Mouse (Mus musculus) cerebellum, adult (tissue): ENCODE results near the gene Sned1.

Experiments
- ATAC-seq: cut with Nextera tagmentation; 2 replicates; pipeline ENCODE4 v1.9.2; 2017; ENCODE audit warnings: mild to moderate bottlenecking, moderate library complexity, mixed read lengths; ENCODE audit not compliant: insufficient number of reproducible peaks, low FRiP score, low TSS enrichment

Gene Sned1

GRCm38 (mm10) chr1:93227303-93227975 is 8.2 kb upstream of the Sned1 start:
- peak; percentile 42; the same call in 1 of the 2 replicates for ATAC-seq

GRCm38 (mm10) chr1:93227976-93228365 is 7.7 kb upstream of the Sned1 start:
- ATAC-seq = no peak

GRCm38 (mm10) chr1:93229221-93229620 is 6.4 kb upstream of the Sned1 start:
- ATAC-seq = no peak

- no peak for ATAC-seq
Measured at GRCm38 (mm10) chr1:93229626-93230025, 6.0 kb upstream of the Sned1 start.

GRCm38 (mm10) chr1:93236545-93236924 is 894 bp downstream of the Sned1 start:
- ATAC-seq = no peak

- ATAC-seq = no peak
Measured at GRCm38 (mm10) chr1:93237676-93238075, 2.0 kb downstream of the Sned1 start.

- ATAC-seq = no peak
Measured at GRCm38 (mm10) chr1:93238201-93238600, 2.6 kb downstream of the Sned1 start.

- no peak for ATAC-seq
Measured at GRCm38 (mm10) chr1:93245936-93246335, 10.3 kb downstream of the Sned1 start.

- no peak for ATAC-seq
Measured at GRCm38 (mm10) chr1:93252586-93252985, 16.9 kb downstream of the Sned1 start.

- no peak for ATAC-seq
Measured at GRCm38 (mm10) chr1:93255761-93256160, 20.1 kb downstream of the Sned1 start.

GRCm38 (mm10) chr1:93257560-93257959 is 21.9 kb downstream of the Sned1 start:
- ATAC-seq = no peak

- ATAC-seq = no peak
Measured at GRCm38 (mm10) chr1:93267207-93267606, 31.6 kb downstream of the Sned1 start.

- ATAC-seq = no peak
Measured at GRCm38 (mm10) chr1:93268246-93268645, 32.6 kb downstream of the Sned1 start.

GRCm38 (mm10) chr1:93270516-93271240 is 35.0 kb downstream of the Sned1 start:
- no peak for ATAC-seq

- no peak for ATAC-seq
Measured at GRCm38 (mm10) chr1:93271751-93272150, 36.1 kb downstream of the Sned1 start.

GRCm38 (mm10) chr1:93272409-93272821 is 36.8 kb downstream of the Sned1 start:
- no peak for ATAC-seq

GRCm38 (mm10) chr1:93275561-93275960 is 39.9 kb downstream of the Sned1 start:
- ATAC-seq = no peak

GRCm38 (mm10) chr1:93277041-93277440 is 41.4 kb downstream of the Sned1 start:
- ATAC-seq = no peak

- no peak for ATAC-seq
Measured at GRCm38 (mm10) chr1:93289678-93290214, 54.1 kb downstream of the Sned1 start.

- no peak for ATAC-seq
Measured at GRCm38 (mm10) chr1:93290956-93291355, 55.3 kb downstream of the Sned1 start.

- ATAC-seq = no peak
Measured at GRCm38 (mm10) chr1:93291591-93291990, 56.0 kb downstream of the Sned1 start.

GRCm38 (mm10) chr1:93292006-93292405 is 56.4 kb downstream of the Sned1 start:
- ATAC-seq = no peak
